Mouse (Mus musculus) mouse embryonic stem cell (cell line): ENCODE results near the gene Sema3a.

ENCODE experiments used
- in situ Hi-C, 2 experiments: fragments of 300-500 bp; cut with MboI; formaldehyde crosslinking; loops; 1 replicate in 1 of 2; 3 replicates in 1 of 2; pipeline ENCODE4 v1.14.3; 2019 to 2020; ENCODE audit warnings: low sequenced_read_pairs in 2 of 2, low pct_unique_long_range_greater_than_20kb in 1 of 2, mixed read lengths in 1 of 2; ENCODE audit not compliant: unreplicated experiment in 1 of 2

Sema3a gene

GRCm38 (mm10) chr5:13622578-13622977, 497.4 kb downstream of the Sema3a start:
- in situ Hi-C loops, result loop anchor here in 1 of 2 experiments (10.0 kb wide), 1 partner anchor 1058 kb away; no protein-coding TSS in a partner anchor

GRCm38 (mm10) chr5:13624754-13625153, 499.5 kb downstream of the Sema3a start:
- in situ Hi-C loops, result loop anchor here (5.0 to 10.0 kb wide), 2 partner anchors 1060 to 1062 kb away; no protein-coding TSS in a partner anchor

- in situ Hi-C loops, result loop anchor here (5.0 to 10.0 kb wide), 2 partner anchors 1061 to 1064 kb away; no protein-coding TSS in a partner anchor
Observed at GRCm38 (mm10) chr5:13626093-13626492, 500.9 kb downstream of the Sema3a start.

GRCm38 (mm10) chr5:13628606-13629311, 503.5 kb downstream of the Sema3a start:
- in situ Hi-C loops, result loop anchor here (5.0 to 10.0 kb wide), 2 partner anchors 1064 to 1066 kb away; no protein-coding TSS in a partner anchor

- in situ Hi-C loops, result loop anchor here (5.0 to 10.0 kb wide), 2 partner anchors 1065 to 1068 kb away; no protein-coding TSS in a partner anchor
Observed at GRCm38 (mm10) chr5:13629916-13630315, 504.7 kb downstream of the Sema3a start.

GRCm38 (mm10) chr5:13630692-13631091, 505.5 kb downstream of the Sema3a start:
- in situ Hi-C loops, result no loop called here

GRCm38 (mm10) chr5:13636237-13636636, 511.0 kb downstream of the Sema3a start:
- in situ Hi-C loops, result no loop called here
